ENCODE assay signal across 16 mouse cellular contexts in the genomic region with DNA sequence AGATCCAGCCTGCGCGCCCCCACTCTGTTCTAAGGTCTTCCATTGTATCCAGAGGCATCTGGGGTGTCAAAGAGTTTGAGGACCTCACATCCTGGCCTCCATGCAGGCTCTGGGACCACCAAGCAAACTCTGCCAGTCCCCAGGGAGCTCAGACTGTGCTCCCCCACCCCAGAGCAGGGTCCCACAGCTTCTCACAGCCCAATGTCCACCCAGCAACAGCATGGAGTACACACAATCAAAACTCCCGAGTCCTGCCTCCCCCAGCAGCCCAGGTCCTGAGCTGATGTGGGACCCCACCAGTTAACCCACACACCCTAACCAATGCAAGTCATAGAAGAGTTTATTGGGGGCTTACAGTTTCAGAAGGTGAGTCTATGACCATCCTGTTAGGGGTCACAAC.
"Had no signal": no experiment of that assay in that cellular context is flagged by ENCODE, and none has a peak within 500 bp of the region (broad histone marks: within the 10 kb centered on the region; RNA-seq: fewer than 3 reads in every experiment).

No protein-coding gene starts in this region.

- ATAC-seq: intestine, postnatal 0 days had no signal

- H3K36me3 ChIP-seq: limb, embryonic 13.5 days; liver, embryonic 15.5 days; midbrain, embryonic 10.5 days; neural tube, embryonic 12.5 days had no signal

- DNase-seq: kidney, adult 9 months; kidney, postnatal 10 days; kidney, postnatal 4 days; lung, embryonic 14.5 days; lung, postnatal 10 days; lung, postnatal 4 days; midbrain, embryonic 14.5 days; right cerebral cortex, postnatal 14 days; thymus, postnatal 36 days had no signal

- H3K4me1 ChIP-seq: limb, embryonic 13.5 days; liver, embryonic 15.5 days; midbrain, embryonic 10.5 days; neural tube, embryonic 12.5 days had no signal

- H3K4me2 ChIP-seq: limb, embryonic 13.5 days; liver, embryonic 15.5 days; lung, embryonic 14.5 days; neural tube, embryonic 12.5 days had no signal

- H3K9ac ChIP-seq: limb, embryonic 13.5 days; liver, embryonic 15.5 days; lung, embryonic 14.5 days; neural tube, embryonic 12.5 days had no signal

- H3K4me3 ChIP-seq: layer of hippocampus, adult 2 months; limb, embryonic 13.5 days; liver, embryonic 15.5 days; midbrain, embryonic 10.5 days; myocyte; neural tube, embryonic 12.5 days had no signal

- H3K27ac ChIP-seq: layer of hippocampus, adult 2 months; limb, embryonic 13.5 days; liver, embryonic 15.5 days; midbrain, embryonic 10.5 days; neural tube, embryonic 12.5 days had no signal

- H3K9me3 ChIP-seq: limb, embryonic 13.5 days; liver, embryonic 15.5 days; midbrain, embryonic 10.5 days; neural tube, embryonic 12.5 days had no signal

- H3K27me3 ChIP-seq: limb, embryonic 13.5 days; liver, embryonic 15.5 days; neural tube, embryonic 12.5 days had no signal
